Mouse (Mus musculus) limb, embryonic 11.5 days (tissue): ENCODE measurements around the gene Col6a3. TPM values are rescaled to one million over a fixed set of nuclear protein-coding genes. Genes with fewer than 3 reads are reported as not detected.

Experiments
- ATAC-seq: fragments of 200-750 bp; cut with Nextera tagmentation; 2 replicates; pipeline ENCODE4 v1.8.0; 2017; ENCODE audit warnings: low read depth; ENCODE audit not compliant: insufficient number of reproducible peaks, low FRiP score, low TSS enrichment
- DNase-seq: peaks from one replicate; pipeline ENCODE4 v3.0.0-alpha.2; 2015; ENCODE audit warnings: low spot score
- H3K27ac ChIP-seq: fragments of 300-500 bp; sonication (generic); replicated peaks from 2 replicates; pipeline ENCODE4 v1.5.1; 2014; ENCODE audit warnings: low read depth, mild to moderate bottlenecking, low read length
- H3K27me3 ChIP-seq: fragments of 300-500 bp; sonication (generic); 2 replicates; pipeline ENCODE4 v1.6.1; 2014; ENCODE audit warnings: mild to moderate bottlenecking, low read length, mixed read lengths; ENCODE audit not compliant: control insufficient read depth, insufficient read depth
- H3K36me3 ChIP-seq: fragments of 300-500 bp; sonication (generic); 2 replicates; pipeline ENCODE4 v1.6.1; 2014; ENCODE audit warnings: mild to moderate bottlenecking, low read length, moderate library complexity, mixed read lengths; ENCODE audit not compliant: control insufficient read depth, insufficient read depth
- H3K4me1 ChIP-seq: fragments of 300-500 bp; sonication (generic); 2 replicates; pipeline ENCODE4 v1.6.1; 2014; ENCODE audit warnings: low read length, mixed read lengths; ENCODE audit not compliant: control insufficient read depth, insufficient read depth
- H3K4me2 ChIP-seq: fragments of 300-500 bp; sonication (generic); 2 replicates; pipeline ENCODE4 v1.6.1; 2014; ENCODE audit warnings: low read depth, mild to moderate bottlenecking, moderate library complexity; ENCODE audit not compliant: severe bottlenecking
- H3K4me3 ChIP-seq: fragments of 300-500 bp; sonication (generic); 2 replicates; pipeline ENCODE4 v1.5.1; 2014; ENCODE audit warnings: low read depth, low read length
- H3K9ac ChIP-seq: fragments of 300-500 bp; sonication (generic); 2 replicates; pipeline ENCODE4 v1.6.1; 2014; ENCODE audit warnings: mild to moderate bottlenecking, low read length
- H3K9me3 ChIP-seq: fragments of 300-500 bp; sonication (generic); 2 replicates; pipeline ENCODE4 v1.6.1; 2016; ENCODE audit warnings: low read length; ENCODE audit not compliant: control insufficient read depth
- WGBS: fragments of 180-500 bp; shearing (Covaris S2); extraction: QIAGEN DNeasy Blood & Tissue Kit; methylation state at CpG from one replicate; pipeline ENCODE4 v1.1.7; 2014; 5-methylcytosine and 5-hydroxymethylcytosine counted together
- polyA plus RNA-seq: library from polyadenylated mRNA; unstranded; fragments of >200 nt; fragmentation: Nextera tagmentation; extraction: Ambion mirVana; gene quantifications from 2 replicates; pipeline ENCODE4 v1.2.1, GENCODE M21; 2014

Gene Col6a3
- polyA plus RNA-seq, 1 experiment from 2014 or later, result 7.5 TPM

- 87% methylated on average over 2 of the region's 2 CpGs for WGBS
- ATAC-seq, result no peak
Measured at GRCm38 (mm10) chr1:90738913-90739312, 104.9 kb downstream of the Col6a3 start.

GRCm38 (mm10) chr1:90729466-90729865, 114.3 kb downstream of the Col6a3 start:
- no peaks in the 10 kb centered on the region for H3K27me3 ChIP-seq
- no peaks in the 10 kb centered on the region for H3K9me3 ChIP-seq
- no peak for ATAC-seq
- no peak overlapping the region for H3K9ac ChIP-seq
- H3K4me3 ChIP-seq, result no peak overlapping the region
- no peak overlapping the region for H3K4me2 ChIP-seq
- DNase-seq, result no peak
- H3K36me3 ChIP-seq, result no peaks in the 10 kb centered on the region
- no peak overlapping the region for H3K27ac ChIP-seq
- WGBS, result 91% methylated on average over 3 of the region's 3 CpGs
- H3K4me1 ChIP-seq, result no peaks in the 10 kb centered on the region

More at GRCm38 (mm10) chr1:90738913-90739312, 104.9 kb downstream of the Col6a3 start:
- H3K4me1 ChIP-seq, result no peaks in the 10 kb centered on the region
- no peaks in the 10 kb centered on the region for H3K36me3 ChIP-seq
- no peaks in the 10 kb centered on the region for H3K9me3 ChIP-seq
- H3K27me3 ChIP-seq, result no peaks in the 10 kb centered on the region
- H3K27ac ChIP-seq, result no peak overlapping the region
- no peak overlapping the region for H3K9ac ChIP-seq
- no peak overlapping the region for H3K4me3 ChIP-seq
- no peak for DNase-seq
- H3K4me2 ChIP-seq, result no peak overlapping the region

GRCm38 (mm10) chr1:90723754-90724153, 120.0 kb downstream of the Col6a3 start:
- no peak for ATAC-seq
- Histone ChIP-seq H3K9me3 (no peaks in the 10 kb centered on the region), H3K4me3 (no peak overlapping the region), H3K27me3 (no peaks in the 10 kb centered on the region), H3K27ac (no peak overlapping the region), H3K9ac (no peak overlapping the region), H3K4me1 (no peaks in the 10 kb centered on the region), H3K4me2 (no peak overlapping the region), H3K36me3 (no peaks in the 10 kb centered on the region)
- DNase-seq, result no peak

DNA sequence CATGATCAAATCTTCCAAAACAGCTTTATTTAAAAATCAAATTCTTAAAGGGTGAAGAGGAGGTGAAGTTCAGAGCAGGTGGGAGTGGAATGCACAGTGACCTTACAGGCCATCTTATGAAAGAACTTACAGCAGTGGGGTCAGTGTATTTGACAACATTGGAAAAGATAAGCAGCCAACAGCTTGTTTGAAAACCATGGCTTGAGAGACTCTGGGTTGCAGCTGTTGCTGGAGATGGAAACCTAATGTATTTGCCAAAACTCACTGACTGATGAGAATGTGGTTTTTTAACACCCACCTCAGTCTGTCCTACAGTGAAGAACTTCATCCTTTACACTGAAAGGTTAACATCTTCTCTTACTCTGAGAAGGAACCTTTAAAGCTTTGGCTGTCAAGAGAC, 120.4 kb downstream of the Col6a3 start:
- DNase-seq, result no peak
- Histone ChIP-seq H3K27ac (no peak overlapping the region), H3K36me3 (no peaks in the 10 kb centered on the region), H3K4me1 (no peaks in the 10 kb centered on the region), H3K4me3 (no peak overlapping the region), H3K27me3 (no peaks in the 10 kb centered on the region), H3K9ac (no peak overlapping the region), H3K4me2 (no peak overlapping the region), H3K9me3 (no peaks in the 10 kb centered on the region)
- no peak for ATAC-seq

DNA sequence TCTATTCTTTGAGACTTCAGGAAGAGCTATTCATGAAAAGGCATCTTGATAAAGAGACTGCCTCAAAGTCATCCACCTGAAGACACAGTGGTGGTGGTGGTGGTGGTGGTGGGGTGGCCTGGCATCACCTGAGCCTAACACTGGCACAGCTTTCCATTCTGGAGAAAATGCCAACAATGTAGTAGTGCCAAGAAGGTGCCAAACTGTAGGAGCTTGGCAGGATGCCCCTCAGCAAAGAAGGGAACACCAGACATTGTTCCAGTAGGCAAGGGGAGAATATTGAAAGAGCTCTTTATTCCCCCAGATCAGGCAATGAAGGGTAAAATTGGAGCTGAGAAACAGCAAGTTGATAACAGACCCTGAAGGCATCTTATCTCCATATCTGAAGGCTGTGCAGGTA, 121.8 kb downstream of the Col6a3 start:
- ATAC-seq (no peak), DNase-seq (no peak)
- no peak overlapping the region for H3K27ac ChIP-seq
- no peaks in the 10 kb centered on the region for H3K9me3 ChIP-seq
- H3K4me3 ChIP-seq, result no peak overlapping the region
- no peak overlapping the region for H3K4me2 ChIP-seq
- H3K27me3 ChIP-seq, result no peaks in the 10 kb centered on the region
- H3K36me3 ChIP-seq, result no peaks in the 10 kb centered on the region
- H3K9ac ChIP-seq, result no peak overlapping the region
- no peaks in the 10 kb centered on the region for H3K4me1 ChIP-seq

GRCm38 (mm10) chr1:90720610-90721241, 123.0 kb downstream of the Col6a3 start:
- H3K4me3 ChIP-seq, result no peak overlapping the region
- no peak for DNase-seq
- no peaks in the 10 kb centered on the region for H3K27me3 ChIP-seq
- H3K4me1 ChIP-seq, result no peaks in the 10 kb centered on the region
- no peak overlapping the region for H3K4me2 ChIP-seq
- no peaks in the 10 kb centered on the region for H3K36me3 ChIP-seq
- no peak overlapping the region for H3K27ac ChIP-seq
- H3K9me3 ChIP-seq, result no peaks in the 10 kb centered on the region
- ATAC-seq, result no peak
- WGBS, result 62% methylated on average over 7 of the region's 7 CpGs
- no peak overlapping the region for H3K9ac ChIP-seq

GRCm38 (mm10) chr1:90718826-90719550, 124.8 kb downstream of the Col6a3 start:
- 91% methylated on average over 6 of the region's 6 CpGs for WGBS
- Histone ChIP-seq H3K9me3 (no peaks in the 10 kb centered on the region), H3K4me1 (no peaks in the 10 kb centered on the region), H3K27ac (no peak overlapping the region), H3K4me3 (no peak overlapping the region), H3K36me3 (no peaks in the 10 kb centered on the region), H3K4me2 (no peak overlapping the region), H3K9ac (no peak overlapping the region), H3K27me3 (no peaks in the 10 kb centered on the region)
- DNase-seq (no peak), ATAC-seq (no peak)

DNA sequence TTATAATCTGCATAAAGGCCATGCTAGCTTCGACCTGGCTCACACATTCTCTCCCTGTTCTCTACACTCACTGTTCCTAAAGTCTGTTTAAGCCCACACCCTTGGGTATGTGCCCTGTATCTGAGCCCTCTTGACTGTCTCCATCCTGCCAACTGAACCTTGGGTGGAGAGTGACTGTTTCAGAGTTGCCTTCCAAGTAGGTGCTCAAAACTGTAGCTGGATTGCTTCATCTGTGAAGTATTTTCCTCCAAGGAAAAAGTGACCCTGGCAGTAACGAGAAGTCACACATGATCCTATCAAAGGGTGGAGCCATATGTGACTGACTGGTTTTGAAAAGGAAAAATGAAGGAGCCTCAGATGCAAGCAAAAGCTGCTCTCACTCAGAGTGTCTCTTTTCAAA, 127.5 kb downstream of the Col6a3 start:
- DNase-seq (no peak), ATAC-seq (no peak)
- no peaks in the 10 kb centered on the region for H3K4me1 ChIP-seq
- no peak overlapping the region for H3K9ac ChIP-seq
- no peak overlapping the region for H3K27ac ChIP-seq
- no peak overlapping the region for H3K4me2 ChIP-seq
- no peaks in the 10 kb centered on the region for H3K9me3 ChIP-seq
- 72% methylated on average over 2 of the region's 2 CpGs for WGBS
- H3K36me3 ChIP-seq, result no peaks in the 10 kb centered on the region
- H3K27me3 ChIP-seq, result no peaks in the 10 kb centered on the region
- no peak overlapping the region for H3K4me3 ChIP-seq
